Mouse (Mus musculus): ENCODE data around the gene Bcl11a.

DNA sequence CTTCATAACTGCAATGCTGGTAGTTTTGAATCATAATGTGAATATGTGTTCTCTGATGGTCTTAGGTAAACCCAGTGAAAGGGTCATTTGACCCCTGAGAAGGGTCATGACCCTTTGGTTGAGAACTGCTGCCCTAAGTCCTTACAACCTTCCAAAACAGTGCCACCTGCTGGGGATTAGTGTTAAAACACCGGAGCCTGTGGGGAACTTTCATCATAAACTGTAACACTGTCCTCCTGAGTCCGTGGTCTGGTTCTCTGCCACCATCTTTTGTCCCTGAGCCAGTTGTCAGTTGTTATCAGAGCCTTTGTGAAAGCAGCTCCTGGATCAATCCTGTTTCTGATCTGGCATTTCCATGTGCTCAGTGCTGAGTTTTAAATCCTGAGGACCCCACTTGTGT is 62.1 kb downstream of the Bcl11a start:
- no peak for TF ChIP-seq HCFC1 (IDR thresholded peaks at IDR 0.05; ENCODE audit: borderline replicate concordance, insufficient read depth, low read length)
- TF ChIP-seq MAFK (IDR thresholded peaks at IDR 0.05; ENCODE audit: insufficient read depth, low read depth, low read length): no peak
- no peak for TF ChIP-seq CHD2 (IDR thresholded peaks at IDR 0.05; ENCODE audit: low read depth, low read length)
- TF ChIP-seq ZC3H11A (IDR thresholded peaks at IDR 0.05; ENCODE audit: borderline replicate concordance, low read depth, low read length): no peak

Data from ES-E14 (cell line).